Mouse (Mus musculus): ENCODE data around the gene Kdm8.

Gene Kdm8

DNA sequence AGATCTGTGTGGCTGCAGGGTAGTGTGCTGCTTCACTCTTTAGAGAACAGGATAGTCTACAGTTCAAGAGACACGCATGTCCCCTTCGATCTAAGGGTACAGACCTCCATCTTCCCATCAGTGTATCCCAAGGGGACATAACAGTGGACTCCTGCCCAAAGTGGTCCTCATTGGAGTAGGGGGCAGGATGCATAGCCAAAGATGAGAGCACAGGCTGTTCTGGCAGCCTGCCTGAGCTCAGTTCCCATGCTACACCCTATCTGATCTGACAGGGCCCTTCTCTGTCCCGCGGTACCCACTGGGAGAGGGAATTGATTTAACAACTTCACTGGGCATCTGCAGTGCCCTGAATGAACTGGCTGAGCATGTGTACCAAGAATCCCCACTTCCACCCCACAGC lies 9.2 kb downstream of the Kdm8 start:
- DNase-seq (ENCODE audit: low read depth, low spot score): no peak

DNA sequence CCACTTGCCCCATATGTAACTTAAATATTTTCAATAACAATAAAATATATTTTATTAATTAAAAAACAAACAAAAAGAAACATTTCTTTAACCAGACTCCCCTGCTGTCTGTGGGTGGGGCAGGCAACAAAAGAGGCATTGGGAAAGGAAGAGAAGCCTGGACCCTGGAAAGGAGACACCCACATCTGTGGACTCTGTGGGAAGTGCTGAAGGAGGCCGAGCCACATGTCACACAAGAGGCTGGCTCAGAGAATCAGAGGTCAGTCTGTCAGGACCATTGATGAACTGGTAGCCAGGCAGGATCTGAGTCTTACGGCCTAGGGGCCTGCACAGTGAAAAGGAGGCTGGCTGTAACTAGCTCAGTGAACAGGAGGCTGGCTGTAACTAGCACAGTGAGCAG lies 17.7 kb downstream of the Kdm8 start:
- DNase-seq (ENCODE audit: low read depth, low spot score): no peak

DNA sequence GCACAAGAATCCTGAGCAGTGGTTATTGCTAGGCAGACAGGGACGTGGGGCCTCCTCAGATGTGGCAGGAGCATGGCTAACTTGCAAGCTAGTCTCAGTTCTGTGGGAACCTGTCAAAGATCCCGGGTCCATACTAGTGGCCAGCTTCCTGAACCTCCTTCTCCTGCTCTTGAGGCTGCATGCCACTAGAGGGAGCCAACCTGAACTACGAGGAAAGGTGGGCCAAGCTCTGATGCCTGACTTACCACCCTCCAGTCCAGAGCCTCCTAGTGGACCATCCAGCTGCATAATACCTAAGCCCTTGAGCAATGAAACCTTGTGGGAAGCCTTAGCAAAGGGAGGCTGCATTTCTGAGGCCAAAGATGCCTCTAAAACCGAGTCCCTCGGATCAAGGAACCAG lies 25.5 kb downstream of the Kdm8 start:
- DNase-seq (ENCODE audit: low read depth, low spot score): peak; percentile 39

DNA sequence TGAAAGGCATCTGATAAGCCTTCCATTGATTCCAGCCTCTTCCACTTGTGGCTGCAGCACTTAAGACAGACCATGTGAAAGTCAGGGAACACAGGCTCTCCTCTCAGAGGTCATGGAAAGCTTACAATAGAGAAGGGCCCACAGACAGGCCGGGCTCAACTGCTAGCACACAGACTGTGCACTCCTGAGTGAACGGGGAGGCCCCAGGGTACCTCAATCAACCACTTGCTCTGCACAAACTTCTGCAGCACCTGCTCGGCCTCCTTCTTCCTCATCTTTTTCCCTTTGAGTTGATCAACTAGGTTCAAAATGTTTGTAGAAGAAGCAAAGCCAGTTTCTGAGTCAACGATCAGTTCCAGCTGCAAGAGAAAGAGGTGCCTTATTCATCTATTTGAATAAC lies 26.4 kb downstream of the Kdm8 start:
- no peak for DNase-seq (ENCODE audit: low read depth, low spot score)

DNA sequence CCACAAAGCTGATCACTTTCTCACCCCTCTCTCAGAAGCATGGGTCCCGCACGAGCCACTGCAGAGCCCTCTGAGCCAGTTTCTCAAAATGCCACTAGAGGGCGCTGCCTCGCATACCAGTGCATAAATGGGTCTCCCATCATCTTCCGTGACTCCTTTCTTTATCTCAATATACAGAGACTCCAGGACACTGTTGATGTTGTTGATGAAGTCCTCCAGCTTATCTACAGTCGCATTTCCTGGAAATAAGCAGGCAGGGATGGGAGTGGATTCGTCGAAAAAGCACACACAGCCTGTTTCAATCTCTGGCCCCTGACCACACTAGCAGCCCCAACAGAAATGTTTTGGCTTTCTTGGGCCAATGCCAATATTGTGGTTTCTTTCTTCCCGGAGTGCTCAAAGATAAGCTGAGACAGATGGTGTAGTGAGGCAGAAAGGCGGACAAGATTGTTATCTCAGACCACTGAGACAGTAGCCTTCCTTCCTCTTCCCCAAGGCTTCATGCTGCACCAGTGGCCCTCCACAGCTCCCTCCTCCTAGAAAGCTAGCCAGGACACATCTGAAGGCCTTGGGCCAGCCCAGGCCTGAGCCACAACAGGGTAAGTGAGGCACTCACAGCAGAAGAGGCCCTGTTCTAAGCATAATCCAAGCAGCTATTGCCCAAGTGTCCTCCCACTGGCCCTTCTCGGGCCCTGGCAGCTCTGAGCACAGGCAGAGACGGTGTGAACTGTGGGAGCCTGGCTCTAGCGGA lies 27.7 kb downstream of the Kdm8 start:
- peak; percentile 38 for DNase-seq (ENCODE audit: low read depth, low spot score)

DNA sequence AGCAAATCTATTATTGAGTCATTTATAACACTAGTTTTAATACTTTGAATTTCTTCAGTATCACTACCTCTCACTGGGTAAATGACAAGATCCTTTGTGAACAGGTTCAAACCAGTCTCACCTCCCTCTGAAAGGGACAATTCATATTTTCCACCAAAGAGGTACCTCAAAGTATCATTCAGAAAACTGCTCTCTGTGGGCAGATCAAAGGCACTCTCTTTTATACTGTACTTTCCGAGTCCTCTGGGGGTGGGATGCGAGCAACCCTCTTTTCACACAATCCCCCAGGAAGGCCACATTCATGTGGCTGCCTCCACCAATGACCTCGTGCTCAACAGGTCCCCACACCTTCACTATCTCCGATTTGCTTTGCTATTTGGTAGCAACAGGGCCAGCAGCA lies 30.1 kb downstream of the Kdm8 start:
- no peak for DNase-seq (ENCODE audit: low read depth, low spot score)

DNA sequence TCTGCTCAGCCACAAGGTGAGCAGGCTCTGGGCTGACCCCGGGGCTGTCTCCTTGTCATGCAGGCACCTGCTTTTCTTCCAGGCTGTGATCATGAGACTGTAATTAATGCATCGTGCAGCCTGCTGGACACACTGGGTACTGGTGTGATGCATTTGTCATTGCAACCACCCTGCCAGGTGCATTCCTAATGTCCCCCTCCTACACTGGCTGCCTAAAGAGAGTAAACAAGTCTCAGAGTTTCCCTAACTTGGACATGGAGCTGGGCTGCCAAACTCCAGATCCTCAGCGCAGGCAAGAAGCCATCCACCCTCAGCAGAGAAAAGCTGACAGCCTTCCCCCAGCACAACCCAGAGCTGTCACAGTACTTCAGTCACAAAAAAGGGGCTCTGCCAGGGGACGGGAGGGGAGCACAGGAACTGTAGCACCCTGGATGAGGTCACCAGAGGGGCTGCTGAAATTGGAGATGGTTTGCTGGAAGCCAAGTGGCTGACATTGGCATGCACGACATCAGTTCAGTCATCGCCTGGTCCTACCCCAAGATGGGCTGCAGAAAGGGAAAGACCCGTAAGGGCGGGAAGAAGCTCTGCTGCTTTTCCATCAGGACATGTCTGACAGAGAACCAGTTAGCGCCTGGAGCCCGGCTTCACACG lies 31.2 kb downstream of the Kdm8 start:
- no peak for DNase-seq (ENCODE audit: low read depth, low spot score)

DNA sequence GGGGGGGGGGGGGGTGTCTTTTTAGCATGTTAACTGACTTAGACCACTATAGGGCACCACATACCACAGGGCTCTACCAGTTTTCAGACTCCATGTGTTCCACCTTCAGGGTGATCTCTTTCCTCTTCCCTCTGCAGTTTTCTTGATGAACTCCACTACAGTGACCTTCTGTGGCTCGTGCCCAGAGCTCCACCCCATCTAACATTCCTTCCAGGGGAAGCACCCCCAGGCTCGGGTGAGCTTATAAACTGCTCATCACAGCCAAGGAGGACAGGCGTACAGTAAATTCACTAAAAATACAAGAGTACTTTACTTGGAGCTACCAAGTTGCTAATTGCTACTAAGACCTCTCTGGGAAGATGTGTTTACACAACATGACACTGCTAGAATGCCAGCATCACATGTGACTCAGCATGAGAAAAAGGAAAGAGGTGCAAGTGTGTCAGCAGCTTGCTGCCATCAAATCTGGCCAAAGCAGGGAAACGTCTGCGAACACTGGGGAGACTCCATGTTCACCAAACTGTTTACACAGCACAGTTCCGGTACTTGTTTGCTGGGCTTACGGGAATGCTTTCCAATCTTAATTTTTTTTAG lies 34.0 kb downstream of the Kdm8 start:
- no peak for DNase-seq (ENCODE audit: low read depth, low spot score)

DNA sequence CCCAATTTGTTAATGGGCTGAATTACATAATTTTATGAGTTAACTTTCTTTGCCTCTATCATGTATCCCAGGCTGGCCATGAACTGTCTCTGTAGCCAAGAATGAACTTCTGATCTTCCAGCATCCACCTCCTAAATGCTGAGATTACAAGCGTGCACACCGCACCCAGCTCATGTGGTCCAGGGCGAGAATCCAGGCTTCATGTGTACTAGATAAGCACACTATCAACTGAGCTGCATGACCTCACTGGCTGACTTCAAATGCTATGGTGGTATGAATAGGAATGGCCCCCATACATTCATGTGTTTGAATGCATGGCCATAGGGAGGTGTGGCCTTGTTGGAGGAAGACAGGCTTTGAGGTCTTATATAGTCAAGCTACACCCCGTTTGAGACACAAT lies 36.0 kb downstream of the Kdm8 start:
- no peak for DNase-seq (ENCODE audit: low read depth, low spot score)

DNA sequence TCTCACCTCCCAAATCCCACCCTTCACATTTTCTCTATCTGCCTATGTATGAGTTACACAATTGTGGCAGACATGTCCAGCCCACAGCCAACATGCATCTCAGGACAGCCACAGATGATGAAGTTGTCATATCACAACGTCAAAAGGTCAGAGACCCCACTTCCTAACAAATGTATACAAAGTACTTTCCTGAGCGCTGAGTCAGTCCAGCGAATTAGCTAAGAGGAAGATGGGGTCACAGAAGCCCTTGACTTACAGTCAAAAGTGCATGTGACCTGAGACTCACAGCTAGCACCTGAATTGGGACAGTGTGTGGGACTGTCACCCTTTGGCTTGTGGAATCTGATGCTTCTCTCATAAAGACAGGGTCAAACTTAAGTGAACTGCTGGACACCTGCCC lies 37.9 kb downstream of the Kdm8 start:
- DNase-seq (ENCODE audit: low read depth, low spot score): no peak

DNA sequence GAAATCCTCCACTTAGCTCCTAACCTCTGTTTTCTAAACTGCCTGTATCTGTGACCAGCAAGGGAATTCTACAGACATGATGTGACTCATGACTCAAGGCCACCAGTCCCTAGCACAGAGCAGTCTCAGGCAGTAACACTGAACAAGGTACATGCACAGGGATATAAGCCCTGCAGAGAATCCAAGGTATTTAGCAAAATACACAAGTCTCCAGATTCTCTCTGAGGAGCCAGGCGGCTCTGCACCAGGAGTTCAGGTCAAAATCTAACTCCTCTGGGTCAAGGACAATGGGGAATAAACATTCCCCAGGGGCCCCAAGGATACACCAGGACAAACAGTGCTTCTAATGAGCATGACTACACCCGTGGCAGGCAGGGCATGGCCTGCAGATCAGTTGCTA lies 38.4 kb downstream of the Kdm8 start:
- DNase-seq (ENCODE audit: low read depth, low spot score): no peak

DNA sequence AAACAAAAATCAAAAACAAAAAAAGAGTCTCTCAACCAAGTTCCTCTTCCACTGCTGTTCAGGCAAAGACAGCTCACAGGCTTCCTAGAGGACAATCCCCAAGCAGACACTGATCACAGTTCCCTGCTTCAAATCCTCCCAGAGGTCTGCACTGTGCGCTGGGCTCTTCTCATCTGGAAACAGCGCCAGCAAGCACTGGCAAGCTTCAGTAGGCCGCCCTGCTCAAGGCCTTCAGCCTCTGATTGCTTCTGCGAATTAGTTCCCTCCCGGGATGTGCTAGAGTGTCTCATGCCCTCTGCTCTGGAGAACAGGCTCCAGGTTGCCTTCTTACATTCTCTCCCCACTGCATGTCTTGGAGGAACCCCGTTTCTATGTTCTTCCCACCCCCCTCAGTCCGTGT lies 40.3 kb downstream of the Kdm8 start:
- no peak for DNase-seq (ENCODE audit: low read depth, low spot score)

DNA sequence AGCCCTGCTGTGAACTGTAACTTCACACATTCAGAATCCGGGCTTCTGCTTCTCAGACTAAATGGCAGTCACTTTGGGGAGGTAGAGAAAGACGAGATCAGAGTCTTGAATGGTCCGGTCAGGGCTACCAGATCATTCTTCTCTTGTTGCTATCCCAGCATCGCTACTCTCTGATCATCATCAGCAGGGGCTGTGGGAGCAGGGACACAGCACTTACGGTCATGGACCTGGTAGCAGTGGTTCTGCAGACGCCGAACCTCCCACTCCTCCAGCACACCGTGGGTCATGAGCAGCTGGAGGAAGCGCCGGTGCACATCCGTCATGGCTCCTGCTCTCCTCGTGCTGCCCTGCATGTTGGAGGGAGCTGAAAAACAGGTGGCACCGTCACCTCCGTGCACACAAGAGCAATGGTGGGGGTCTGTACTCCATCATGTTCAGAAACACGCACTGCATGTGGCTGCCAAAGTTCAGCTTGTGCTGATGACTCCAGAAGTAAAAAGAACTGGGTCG lies 41.7 kb downstream of the Kdm8 start:
- no peak for DNase-seq (ENCODE audit: low read depth, low spot score)

DNA sequence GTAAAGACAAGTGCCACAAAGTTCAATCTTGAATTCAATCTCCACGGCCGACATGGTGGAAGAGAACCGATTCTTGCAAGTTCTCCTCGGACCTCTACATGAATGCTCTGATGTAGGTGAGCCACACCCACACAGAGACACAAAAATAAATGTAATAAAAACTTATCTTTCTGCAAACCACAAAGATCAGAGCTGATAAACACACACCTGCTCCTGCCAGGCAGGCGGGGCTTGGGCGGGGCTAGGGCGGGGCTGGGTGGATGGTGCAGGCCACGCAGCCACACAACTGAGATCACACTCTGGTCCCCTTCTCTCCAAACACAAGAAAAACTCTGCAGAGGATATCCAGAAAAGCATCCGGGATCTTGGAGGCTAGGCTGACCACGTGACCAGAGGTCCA lies 42.6 kb downstream of the Kdm8 start:
- DNase-seq (ENCODE audit: low read depth, low spot score): no peak

DNA sequence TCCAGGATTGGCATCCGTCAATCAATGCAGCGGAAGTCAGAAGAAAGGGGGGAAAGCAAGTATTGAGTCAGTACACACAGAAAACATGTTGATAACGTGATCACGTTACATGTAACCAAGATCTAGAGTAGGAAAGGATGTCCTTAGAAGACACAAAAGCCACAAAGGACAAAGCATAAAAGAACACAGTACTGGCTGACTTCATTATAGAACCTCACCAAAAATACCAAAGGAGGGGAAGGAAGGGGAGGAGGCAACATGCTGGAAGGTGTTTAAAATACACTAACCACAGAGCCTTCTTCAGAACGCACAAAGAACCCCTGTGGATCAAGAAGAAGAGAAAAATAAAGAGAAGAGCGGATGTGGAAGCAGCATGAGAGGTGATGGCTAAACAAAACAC lies 44.2 kb downstream of the Kdm8 start:
- DNase-seq (ENCODE audit: low read depth, low spot score): no peak

DNA sequence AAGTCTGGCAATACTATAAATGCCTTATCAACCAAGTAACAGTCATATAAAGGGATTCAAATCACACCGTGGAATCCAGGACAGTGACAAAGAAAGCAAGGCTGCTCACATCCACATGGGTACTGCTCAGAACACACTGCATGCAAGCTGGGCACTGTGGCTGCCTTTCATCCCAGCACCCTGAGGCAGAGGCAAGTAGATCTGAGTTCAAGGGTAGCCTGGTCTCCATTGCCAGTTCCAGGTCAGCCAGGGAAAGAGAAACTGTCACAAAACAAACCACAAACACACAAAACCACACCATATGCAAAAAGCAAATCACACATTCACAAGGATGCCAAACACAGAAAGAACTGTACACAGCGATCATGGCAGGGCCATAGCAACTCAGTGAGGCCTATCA lies 45.2 kb downstream of the Kdm8 start:
- no peak for DNase-seq (ENCODE audit: low read depth, low spot score)

DNA sequence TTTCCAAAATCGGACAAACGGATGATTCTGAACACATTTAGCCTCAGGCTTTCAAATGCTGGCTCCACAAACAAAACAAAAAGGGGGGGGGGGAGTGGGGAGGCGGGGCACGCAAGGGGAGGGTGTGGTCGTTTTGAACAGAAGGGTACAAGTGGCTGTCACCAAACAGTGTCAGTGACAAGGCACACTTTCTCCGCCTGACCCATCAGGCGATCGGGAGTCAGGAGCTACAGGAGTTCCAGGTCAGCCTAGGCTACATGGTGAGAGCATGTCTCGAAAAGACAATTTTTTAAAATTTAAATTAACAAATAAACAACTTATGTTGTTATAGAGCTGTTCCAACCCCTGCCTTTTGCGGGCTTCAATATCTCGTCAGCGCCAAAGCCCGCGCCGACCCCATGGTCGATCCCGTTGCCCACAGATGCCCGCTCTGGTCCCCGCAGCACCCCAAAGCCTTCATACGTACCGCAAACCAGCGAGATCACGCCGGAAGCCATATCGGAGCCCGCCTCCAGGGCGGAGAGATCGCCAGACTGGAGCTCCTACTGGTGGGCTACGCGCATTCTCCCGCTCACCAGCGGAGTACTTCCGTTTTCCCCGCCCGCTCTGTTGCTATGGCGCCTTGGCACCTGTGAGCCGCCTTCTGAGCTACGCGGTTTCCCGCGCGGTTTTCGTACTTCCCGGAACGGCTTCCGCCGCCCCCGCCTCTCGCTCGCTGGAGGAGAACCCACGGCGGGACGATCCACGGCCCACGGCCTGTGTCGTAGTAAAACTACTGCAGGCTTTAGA lies 46.7 kb downstream of the Kdm8 start, which contains the start of gene Nsmce1:
Gene Nsmce1, minus strand, starts transcription at position 650 of the 789 bp plus-strand sequence.
- peak; percentile 96 for DNase-seq (ENCODE audit: low read depth, low spot score)

DNA sequence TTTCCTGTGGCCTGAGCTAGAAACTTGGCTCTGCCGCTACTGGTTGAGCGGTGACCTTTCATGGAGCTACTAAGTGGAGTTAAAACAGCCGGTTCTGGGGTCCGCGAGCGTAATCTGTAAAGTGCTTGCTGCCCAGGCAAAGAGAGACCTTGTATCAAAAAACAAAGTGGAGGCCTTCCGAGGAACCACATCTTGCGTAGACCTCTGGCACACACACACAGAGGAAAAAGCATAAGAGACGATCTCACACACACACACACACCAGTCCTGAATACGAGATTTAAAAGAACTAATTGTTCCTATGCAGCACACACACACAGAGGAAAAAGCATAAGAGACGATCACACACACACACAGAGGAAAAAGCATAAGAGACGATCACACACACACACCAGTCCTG lies 47.3 kb downstream of the Kdm8 start:
- DNase-seq (ENCODE audit: low read depth, low spot score): no peak

DNA sequence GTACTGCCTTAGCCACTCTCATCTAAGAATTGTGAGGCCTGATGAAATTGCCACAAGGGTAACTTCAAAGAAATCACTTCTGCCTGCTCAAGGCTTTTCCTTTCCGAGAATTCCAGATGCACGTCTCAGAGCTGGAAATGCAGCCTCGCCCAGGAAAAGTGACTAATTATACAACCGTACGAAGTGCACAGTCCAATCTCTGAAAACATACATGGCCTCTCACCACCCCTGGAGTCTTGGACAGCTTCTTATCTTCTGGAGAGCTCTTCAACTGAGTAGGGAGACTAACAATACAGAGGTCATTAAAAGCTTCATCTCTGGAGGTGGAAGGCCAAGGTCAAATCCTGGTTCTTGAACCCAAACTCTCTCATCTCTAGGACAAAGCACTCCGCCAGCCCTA lies 48.1 kb downstream of the Kdm8 start:
- DNase-seq (ENCODE audit: low read depth, low spot score): no peak

DNA sequence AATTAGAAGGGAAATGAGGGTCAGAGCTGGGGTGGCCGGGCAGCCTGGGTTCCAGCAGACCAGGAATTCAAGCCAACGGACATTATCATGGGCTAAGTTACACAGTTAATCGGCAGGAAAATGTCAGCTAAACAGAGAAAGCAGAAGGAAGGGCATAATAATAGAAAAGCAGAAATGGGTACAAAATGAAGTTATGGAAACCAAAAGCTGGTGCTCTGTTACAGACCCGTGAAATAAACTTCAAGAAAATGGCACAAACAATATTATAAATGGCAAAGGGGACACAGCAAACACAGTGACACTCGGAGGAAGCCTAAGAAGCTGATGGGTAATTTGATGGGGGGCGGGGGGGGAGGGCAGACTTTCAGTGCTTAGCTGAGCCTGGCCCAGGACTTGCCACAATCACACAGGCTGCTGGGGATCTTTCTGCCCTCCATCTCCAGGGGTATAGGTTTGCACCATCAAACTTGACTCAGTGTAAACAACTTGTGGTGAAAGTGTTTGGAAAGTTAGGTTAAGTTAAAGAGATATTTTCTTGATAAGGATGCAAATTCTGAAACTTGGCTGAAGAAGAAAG lies 51.5 kb downstream of the Kdm8 start:
- DNase-seq (ENCODE audit: low read depth, low spot score): no peak

DNA sequence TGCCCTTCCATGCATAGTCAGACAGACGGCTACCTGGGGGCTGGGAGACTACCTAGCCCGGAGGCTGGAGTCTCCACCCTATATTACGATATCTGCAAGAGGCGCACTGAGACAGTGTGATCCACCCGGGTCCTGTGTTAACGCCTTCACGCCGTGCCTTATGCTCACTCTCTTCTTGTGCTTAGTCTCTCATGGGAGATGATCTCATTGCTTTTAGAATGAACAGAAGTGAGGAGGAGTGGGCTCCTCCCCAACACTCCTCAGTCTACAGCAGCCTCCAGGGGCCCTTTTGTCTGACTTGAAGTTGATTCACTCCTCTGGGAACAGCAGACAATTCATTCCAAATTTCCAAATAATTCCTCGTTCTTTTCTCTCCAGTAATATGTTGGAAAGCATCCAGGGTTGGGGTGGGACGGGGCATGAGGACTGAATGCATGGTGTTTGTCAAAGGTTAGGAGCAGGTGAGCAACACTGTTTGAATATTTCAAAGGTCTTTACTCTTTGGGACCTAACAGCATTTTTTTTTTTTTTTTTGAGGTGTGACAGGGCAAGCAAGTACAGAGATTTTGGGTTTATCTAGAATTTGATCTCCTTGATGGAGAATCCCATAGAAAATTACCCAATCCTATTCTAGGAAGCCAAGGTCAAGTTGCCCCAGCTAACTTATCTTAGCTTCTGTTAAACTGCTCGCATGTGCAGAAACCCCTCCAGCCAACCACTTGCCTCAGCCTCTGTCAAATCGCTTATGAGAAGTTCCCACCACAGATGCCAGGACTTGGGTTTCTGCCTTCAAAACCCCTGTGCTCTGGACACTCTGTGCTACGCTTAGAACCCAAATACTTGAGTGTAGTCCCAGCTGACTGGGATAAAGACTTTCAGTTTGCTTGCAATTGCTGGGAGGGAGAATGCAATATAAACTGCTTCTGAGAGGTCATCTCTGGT lies 55.7 kb downstream of the Kdm8 start:
- DNase-seq (ENCODE audit: low read depth, low spot score): peak; percentile 69
